Mouse (Mus musculus): ENCODE data around the gene Sec14l1.

- TF ChIP-seq CTCF (conservative IDR thresholded peaks at IDR 0.05; ENCODE audit: low read length) (no peak), POU5F1 (IDR thresholded peaks at IDR 0.05; ENCODE audit: borderline replicate concordance, low read length) (no peak)
Measured at GRCm38 (mm10) chr11:117119723-117120122, 4.8 kb downstream of the Sec14l1 start.
